Mouse (Mus musculus) left cerebral cortex, postnatal 14 days (tissue): Measurements from ENCODE around the gene Lin54. TPM values are rescaled to one million over a fixed set of nuclear protein-coding genes. Genes with fewer than 3 reads are reported as not detected.

Experiments
- DNase-seq, 2 experiments: peaks; one replicate each; pipeline ENCODE4 v3.0.0; 2021 to 2022; ENCODE audit warnings: low spot score in 2 of 2, mixed read lengths in 1 of 2
- intact Hi-C: fragments of 180-260 bp; cut with DNase I; formaldehyde crosslinking; loops from one replicate; pipeline ENCODE4 v1.15.1; 2025
- total RNA-seq, 2 experiments: library from RNA; stranded (reverse); gene quantifications; 2 replicates each; pipeline ENCODE4 v1.2.3; 2021

The Lin54 gene
- total RNA-seq, 2 experiments from 2014 or later = 15.5 to 17.3 TPM

DNA sequence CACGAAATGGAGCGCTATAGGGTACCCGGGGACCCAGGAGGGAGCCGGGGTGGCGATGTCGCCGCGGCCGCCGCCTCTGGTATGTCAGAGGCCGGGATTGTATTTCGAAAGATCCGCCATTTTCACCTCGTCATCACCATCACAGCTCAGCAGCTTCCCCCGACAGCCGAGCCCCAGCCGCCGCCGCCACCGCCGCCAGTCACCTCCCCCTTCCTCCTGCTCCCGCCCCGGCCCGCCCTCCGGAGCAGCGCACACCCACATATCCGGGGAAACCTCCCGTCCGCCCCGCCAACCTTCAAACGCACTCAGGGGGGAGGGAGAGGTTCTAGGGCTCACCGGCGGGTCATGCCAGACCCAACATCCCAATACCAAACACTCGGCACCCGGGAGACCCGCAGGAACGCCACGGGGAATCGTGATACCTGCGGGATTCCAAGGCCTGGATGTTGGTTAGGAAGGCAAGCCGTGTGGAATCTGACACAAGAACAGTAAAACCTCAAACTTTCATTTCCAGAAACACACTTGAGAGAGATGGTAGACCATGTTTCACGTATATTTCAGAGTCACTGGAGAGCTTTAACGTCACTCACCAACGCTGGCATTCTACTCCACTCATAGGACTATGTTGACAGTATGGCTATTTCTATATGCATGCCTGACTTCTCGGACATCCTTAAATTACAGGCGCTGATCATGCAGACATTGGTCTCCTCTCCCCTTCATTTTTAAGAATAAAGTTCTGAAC is 1.8 kb downstream of the Lin54 start:
- DNase-seq = peak; percentile 69 to 74
- intact Hi-C loops = loop anchor here (5.0 kb wide), 1 partner anchor 71 kb away; no protein-coding TSS in a partner anchor

DNA sequence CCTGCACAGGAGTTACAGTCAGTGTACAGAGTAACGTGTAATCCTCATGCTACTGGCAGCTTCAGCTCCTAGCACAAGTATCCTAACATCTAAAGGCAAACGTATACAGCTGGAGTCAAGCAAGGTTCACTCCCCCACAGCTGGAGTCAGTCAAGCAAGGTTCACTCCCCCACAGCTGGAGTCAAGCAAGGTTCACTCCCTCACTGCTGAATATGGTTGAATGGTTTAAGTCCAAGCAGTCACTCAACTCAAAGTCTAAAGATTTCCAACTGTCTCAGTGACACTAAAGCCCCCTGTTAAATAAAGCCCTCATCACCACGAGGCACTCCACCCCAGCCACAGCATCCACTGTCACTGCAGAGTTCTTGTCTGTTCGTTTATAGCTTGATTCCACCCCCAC is 8.7 kb downstream of the Lin54 start:
- intact Hi-C loops = no loop called here
- DNase-seq = no peak

DNA sequence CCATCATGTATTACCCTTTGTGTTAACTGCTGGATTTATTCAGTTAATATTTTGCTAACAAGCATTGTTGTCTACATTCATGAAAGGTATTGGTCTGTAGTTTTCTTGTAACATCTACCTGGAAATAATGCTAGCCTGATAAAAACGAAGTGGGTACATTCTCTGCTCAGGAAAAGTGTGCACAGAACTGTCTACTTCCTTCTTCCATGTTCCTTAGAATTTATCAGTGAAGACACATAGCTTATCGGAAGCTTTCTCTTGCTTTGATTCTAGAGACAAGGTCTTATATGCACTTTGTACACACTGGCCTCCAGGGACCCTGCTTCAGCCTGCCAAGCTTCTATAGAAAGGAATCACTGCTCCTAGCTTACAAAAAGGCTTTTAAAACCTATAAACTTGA is 11.1 kb downstream of the Lin54 start:
- intact Hi-C loops = no loop called here
- no peak for DNase-seq

DNA sequence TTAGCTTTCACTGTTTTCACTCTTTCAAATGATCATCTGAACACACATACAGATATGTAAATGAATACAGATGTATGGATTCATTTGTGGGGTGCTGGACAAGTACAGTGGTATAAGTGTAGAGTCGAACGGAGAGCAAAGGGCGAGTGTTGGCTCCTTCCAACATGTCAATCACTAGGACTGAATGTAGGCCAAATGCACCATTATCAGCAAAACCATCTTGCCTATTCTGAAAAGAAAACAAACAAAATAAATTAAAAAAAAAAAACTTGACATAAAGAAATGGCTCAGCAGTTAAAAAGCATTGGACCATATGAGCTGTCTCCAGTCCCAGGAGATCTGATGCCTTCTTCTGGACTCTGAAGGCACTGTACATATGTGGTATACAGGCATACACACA is 12.2 kb downstream of the Lin54 start:
- intact Hi-C loops = no loop called here
- no peak for DNase-seq

DNA sequence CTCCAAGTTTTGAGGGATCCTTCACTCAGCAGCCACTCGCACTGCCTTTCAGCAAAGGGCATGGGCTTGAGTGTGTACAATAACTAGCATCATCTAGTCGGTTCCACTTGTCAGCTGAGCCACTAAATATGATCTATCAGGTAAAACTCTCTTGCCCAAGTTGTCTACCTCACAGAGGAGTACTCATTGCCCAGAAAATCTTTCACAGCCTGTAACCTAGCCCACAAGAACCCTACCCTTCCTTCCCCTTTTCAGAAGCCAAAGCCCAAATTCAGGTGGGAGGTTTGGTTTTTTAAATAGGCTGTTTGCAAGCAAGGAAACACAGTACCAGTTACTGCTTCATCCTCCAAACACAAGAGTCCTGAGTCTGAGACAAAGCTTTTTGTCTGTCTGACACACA is 13.3 kb downstream of the Lin54 start:
- no peak for DNase-seq
- intact Hi-C loops = no loop called here

DNA sequence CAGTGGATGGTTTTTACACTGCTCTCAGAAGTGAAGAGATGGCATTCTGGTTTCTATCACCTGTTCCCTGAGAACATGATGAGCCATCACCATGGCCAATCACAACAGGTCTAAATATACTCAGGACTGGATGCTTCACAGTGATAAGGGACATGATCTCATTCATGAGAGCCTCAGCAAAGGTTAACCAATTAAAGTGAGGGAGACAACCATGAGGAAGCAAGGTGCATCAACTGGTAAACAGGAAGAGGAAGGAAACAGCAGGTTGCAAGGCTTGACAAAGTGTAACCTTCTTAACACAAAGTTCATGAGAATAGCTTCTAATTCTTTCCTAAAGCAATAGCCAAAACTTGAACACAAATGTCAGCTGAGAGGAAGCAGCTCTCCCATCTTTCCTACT is 16.9 kb downstream of the Lin54 start:
- intact Hi-C loops = no loop called here
- no peak for DNase-seq

DNA sequence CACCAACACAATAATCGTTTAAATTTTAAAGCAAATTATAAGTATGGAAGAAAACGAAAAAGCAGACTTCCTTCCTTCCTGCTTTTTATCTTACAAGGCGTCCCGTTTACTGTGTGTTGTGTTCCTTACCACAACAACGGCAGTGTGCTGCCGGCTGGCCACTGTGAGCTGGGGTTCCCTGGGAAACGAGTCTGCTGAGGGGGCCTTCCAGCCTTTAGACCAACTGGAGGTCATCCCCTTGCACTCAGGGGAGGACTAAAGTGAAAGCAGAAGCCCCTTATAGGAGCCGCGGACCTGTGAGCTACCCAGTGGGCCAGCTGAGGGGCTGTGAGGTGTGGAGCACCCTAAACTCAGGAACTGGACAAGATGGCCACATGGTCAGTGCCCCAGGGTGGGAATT is 22.8 kb downstream of the Lin54 start:
- intact Hi-C loops = no loop called here
- no peak for DNase-seq

DNA sequence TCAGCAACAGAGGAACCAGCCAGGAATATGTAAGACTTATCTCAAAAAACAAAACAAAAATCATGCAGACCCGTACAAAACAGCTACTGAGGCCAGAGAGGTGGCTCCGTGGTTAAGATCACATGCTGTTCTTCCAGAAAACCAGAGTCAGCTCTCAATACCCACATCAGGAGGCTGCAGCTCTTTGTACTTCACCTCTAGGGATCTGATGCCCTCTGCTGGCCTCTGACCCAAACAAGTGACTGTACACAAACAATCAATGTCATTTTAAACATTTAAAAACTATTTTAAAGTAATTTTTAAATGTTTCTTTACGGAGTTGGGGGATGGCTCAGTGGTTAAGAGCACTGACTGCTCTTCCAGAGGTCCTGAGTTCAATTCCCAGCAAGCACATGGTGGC is 24.1 kb downstream of the Lin54 start:
- no peak for DNase-seq
- intact Hi-C loops = no loop called here

DNA sequence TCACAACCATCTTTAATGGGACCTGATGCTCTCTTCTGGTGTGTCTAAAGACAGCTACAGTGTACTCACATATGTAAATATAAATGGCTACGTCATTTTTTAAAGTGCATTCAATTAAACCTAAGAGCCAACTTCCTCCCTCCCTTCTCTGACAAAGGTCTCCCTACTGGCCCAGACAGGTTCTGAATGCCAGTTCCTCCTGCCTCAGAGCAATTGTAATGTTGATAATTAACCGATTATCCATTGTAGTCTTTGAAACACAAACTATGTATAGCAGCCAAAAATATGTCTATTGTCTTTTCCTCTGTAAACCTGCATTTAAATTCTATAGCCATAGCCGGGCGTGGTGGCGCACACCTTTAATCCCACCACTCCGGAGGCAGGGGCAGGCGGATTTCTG is 33.1 kb downstream of the Lin54 start:
- intact Hi-C loops = no loop called here
- no peak for DNase-seq

DNA sequence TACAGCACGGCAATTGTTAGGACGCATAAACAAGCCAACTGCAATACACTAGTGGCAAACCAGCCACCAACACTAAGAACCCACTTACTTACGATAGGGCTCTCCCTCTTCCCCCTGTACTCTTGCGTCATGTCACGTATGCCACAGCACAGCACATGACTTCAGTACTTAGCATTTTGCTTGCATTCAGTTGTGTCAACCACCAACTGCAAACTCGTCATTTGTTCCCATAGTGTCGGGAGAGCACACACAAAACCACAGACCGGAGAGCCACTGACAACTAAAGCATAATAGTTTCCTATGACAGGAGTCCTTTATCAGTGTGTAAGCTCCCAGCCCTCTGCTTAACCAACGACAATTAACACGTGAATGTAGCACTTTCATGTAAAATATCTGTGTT is 33.8 kb downstream of the Lin54 start:
- peak in 1 of 2 experiments; percentile 13 for DNase-seq
- intact Hi-C loops = no loop called here

DNA sequence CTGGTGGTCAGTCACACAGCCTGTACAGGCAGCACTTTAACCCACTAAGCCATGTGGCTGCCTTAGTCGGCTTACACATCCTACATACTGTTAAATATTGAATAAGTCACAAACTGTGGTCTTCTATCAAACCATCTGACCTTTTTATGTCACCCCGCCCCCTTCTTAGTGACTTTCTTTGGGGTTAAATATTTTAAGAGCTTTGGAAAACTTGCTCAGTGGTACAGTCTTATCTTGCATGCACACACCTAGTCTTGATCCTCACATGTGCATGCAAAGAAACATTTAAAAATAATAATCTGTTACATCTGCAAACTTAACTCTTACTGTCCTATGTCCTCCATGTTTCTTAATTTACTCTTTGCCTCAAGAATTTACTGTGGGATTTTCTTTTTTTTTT is 38.1 kb downstream of the Lin54 start:
- no peak for DNase-seq
- intact Hi-C loops = no loop called here

DNA sequence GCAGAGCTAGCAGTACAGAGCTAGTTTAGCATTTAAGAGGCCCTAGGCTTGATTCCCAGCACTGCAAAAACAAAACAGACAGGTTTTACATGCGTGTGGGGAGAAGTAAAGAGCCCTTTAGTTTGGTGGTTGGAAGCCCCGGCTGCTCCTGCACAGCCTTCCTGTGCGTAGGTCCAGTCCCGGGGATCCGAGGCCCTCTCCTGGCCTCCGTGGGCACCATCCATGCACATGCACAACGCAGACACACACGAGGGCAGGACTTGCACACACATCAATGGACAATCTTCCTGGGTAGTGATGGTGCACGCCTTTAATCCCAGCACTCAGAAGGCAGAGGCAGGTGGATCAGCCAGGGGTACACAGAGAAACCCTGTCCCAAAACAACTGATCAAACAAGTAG is 38.9 kb downstream of the Lin54 start:
- intact Hi-C loops = no loop called here
- DNase-seq = no peak

DNA sequence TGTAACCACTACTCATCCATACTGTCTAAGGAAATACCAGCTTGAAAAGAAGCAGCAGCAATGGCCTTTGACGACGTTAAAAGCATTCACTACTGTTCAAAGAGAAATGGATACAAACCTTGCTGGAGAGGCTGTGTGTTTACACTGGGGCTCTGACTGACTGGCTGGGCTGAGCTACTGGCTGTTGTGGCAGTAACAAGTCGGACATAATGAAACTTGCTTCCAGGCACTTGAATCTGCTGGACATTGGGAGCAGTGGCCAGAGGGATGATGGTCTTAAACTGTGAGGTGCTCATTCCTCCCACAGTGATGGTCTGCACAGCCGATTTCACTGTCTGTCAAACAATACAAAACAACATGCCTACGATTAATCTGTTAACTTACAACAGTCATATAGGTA is 41.0 kb downstream of the Lin54 start:
- intact Hi-C loops = no loop called here
- no peak for DNase-seq

DNA sequence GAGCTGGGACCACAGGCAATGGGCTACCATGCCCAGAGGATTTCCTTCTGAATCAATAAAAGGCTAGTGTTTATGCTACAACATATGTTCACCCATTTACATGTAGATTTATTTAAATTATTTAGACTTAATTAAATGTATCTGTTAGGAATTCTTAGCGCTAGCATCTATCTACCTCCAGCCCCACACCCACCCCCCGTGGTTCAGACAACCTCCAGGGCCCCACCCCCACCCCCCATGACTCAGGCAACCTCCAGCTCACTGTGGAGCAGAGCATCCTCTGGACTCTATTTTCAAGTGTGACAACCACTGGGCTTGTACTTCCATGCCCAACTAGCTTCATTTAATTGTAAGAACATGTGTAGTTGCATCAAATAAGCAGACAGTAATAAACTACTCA is 48.6 kb downstream of the Lin54 start:
- intact Hi-C loops = no loop called here
- DNase-seq = no peak

DNA sequence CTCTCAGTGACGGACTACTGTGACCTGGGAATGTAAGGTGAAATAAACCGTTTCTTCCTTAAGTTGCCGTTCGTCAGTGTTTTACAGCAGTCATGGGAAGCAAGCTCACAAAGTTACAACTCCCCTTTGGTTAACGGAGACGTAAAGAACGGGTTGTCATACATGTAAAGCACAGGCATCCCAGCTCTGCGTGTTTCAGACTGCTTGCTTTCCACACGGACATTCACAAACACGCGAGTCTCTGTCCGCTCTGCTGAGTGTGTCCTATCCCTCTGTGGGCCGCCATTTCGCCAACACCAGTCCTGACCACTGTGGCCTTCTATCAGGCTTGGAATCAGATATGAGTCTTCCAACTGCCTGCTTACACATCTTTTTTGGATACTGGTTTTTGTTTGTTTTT is 61.6 kb downstream of the Lin54 start:
- intact Hi-C loops = no loop called here
- no peak for DNase-seq

DNA sequence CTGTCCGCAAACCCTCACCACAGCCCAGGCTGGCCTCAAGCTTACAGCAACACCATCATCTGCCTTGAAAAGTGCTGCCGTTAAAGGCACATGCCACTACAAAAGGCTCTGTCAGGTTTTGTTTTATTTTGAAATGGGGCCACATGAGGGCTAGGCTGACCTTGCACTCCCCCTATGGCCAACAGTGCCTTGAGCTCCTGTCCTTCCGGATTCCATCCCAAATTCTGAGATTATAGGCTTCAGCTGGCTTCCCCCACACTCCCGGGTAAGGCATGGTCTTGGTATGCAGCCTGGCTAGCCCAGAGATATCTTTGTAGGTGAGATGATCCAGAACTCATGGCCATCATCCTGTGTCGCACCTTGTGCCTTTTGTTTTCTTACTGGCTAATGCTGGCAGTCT is 62.5 kb downstream of the Lin54 start:
- DNase-seq = no peak
- intact Hi-C loops = no loop called here

DNA sequence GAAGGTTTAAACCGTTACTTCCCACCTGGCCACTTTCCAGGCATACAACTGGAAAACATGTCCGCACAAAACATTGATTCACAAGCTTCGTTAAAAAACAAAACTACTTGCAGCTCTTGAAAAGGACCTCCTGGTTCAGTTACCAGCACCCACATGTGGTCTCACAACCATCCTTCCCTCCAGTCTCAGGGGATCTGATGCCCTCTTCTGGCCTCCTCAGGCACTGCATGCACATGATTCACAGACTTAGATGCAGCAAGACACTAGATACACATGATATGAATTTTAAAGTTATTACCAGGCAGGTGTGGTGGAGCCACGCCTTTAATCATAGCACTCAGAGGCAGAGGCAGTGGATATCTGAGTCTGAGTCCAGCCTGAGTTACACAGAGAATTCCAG is 63.4 kb downstream of the Lin54 start:
- no peak for DNase-seq
- intact Hi-C loops = no loop called here

DNA sequence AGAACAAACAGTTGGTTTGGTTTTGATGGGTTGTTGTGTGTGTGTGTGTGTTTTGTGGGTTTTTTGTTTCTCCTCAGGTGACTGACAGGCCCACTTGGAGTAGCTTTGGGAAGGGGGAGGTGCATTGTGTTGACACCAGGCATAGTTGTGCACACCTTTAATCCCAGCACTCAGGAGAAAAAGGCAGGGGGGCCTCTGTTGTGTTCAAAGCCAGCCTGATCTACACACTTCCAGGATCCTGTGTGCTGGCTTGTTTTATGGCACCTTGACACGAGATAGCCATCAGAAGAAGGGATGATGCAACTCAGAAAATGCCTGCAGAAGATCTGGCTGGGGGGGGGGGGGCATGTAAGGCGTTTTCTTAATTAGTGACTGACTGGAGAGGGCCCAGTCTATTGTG is 69.5 kb downstream of the Lin54 start:
- intact Hi-C loops = no loop called here
- DNase-seq = no peak

DNA sequence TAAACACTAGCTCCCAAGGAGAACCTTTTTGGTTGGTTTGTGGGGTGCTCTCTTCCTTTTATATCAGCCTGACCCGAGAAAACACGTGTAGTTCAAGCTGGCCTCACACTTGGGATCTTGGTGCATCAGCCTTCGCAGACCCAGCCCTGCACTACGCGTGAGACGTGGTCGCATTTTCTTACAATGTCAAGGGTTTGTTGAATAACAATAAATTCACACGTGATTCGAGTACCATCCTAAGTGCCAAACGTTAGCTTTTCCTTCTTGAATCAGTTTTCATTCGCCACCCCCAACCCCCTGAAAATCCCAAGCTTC is 70.4 kb downstream of the Lin54 start:
- no peak for DNase-seq
- intact Hi-C loops = no loop called here

DNA sequence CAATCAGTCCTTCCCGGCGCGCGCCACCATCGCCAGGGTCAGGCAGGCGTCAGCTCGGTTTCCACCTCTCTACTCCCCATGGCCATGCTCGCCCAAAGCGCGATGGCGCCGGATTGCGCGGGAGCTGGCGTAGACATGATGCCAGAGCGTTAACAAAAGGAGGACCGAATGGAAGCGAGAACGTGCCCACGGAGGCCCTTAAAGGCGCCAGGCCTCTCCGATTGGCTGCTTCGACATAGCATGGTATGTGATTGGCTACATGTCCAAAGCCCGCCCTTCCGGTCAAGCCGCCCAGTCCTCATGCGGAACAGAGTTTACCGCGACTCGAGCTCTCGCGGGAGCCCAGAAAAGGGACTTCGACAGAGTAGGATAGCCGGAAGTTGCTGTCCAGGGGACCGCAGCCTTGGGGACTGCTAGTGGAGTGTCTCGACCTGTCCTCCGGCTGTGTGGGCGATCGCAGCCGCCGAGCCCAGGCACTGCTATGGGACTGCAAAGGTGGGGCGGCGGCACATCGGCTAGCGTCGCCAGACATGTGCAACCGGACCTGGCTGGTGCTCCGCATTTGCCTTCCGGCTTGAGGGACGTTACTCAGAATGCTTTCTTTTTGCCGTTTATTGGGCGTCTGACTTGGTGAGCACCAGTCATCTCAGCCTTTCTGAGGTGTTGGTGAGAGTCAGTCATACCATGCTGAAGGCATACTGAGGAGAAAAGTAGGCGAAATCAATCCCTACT is 70.9 kb downstream of the Lin54 start:
- DNase-seq = peak; percentile 95 to 97
- intact Hi-C loops = loop anchor here (5.0 kb wide), 2 partner anchors 68 to 88 kb away; partner anchors contain the start of gene Cops4

DNA sequence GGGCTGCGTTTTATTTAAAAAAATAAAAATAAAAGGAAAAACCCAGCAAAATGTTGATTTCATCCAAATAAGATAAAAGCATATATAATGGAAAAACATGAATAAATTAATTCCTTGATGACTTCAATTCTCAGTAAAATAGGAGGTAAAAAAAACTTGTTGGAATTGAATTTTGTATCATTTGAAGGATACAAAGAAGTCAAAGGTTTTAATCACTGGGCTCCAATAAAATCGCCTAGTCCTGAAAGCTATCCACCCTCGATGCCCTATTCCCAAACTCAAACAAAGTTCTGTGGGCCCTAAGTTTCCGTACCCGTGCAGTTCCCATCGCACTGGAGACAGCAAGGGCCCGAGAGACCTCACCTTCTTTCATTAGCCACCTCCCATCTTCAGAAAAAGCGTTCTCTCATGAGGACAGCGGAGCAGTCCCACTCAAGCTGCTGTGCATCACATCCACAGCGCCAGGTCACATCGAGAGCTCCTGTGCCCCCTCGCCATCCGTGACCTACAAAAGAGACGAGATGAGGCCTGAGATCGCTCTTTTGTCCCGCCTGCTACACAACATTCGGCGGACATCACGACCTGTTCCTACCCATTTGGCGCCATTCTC is 71.6 kb downstream of the Lin54 start:
- DNase-seq = no peak
- intact Hi-C loops = loop anchor here (5.0 kb wide), 2 partner anchors 68 to 88 kb away; partner anchors contain the start of gene Cops4
